Mouse (Mus musculus): ENCODE results near the gene Aadacl2. TPM values are rescaled to one million over a fixed set of nuclear protein-coding genes. Genes with fewer than 3 reads are reported as not detected.

The Aadacl2 gene
- polyA plus RNA-seq (2015; fragmentation: Nextera tagmentation; extraction: Ambion mirVana) = not detected in 2 replicates

GRCm38 (mm10) chr3:60006443-60006842, at the start of gene Aadacl2:
Gene Aadacl2, plus strand, starts transcription at chr3:60006743.
- Histone ChIP-seq H3K4me1 (replicated peaks; ENCODE audit: control insufficient read depth, insufficient read depth, low read length) (no peaks in the 10 kb centered on the region), H3K9me3 (ENCODE audit: control insufficient read depth, low read length) (no peaks in the 10 kb centered on the region), H3K27ac (ENCODE audit: low read length) (no peak within 1 kb of the TSS), H3K27me3 (replicated peaks; ENCODE audit: control insufficient read depth, insufficient read depth, low read length) (no peaks in the 10 kb centered on the region), H3K4me3 (replicated peaks; ENCODE audit: low read length) (no peak within 1 kb of the TSS), H3K9ac (replicated peaks; ENCODE audit: low read depth, low read length) (no peak within 1 kb of the TSS), H3K4me2 (ENCODE audit: low read length) (no peak within 1 kb of the TSS), H3K36me3 (ENCODE audit: control insufficient read depth, insufficient read depth) (no peaks in the 10 kb centered on the region)
- no peak for ATAC-seq
- 75% methylated on average over 1 of the region's 1 CpGs for WGBS

GRCm38 (mm10) chr3:59970891-59971290, 35.7 kb upstream of the Aadacl2 start:
- no peak overlapping the region for H3K4me2 ChIP-seq (ENCODE audit: low read length)
- WGBS = 81% methylated on average over 5 of the region's 5 CpGs
- ATAC-seq = no peak
- no peaks in the 10 kb centered on the region for H3K27me3 ChIP-seq (replicated peaks; ENCODE audit: control insufficient read depth, insufficient read depth, low read length)
- no peaks in the 10 kb centered on the region for H3K36me3 ChIP-seq (ENCODE audit: control insufficient read depth, insufficient read depth)
- no peak overlapping the region for H3K27ac ChIP-seq (ENCODE audit: low read length)
- no peaks in the 10 kb centered on the region for H3K9me3 ChIP-seq (ENCODE audit: control insufficient read depth, low read length)
- H3K9ac ChIP-seq (replicated peaks; ENCODE audit: low read depth, low read length) = no peak overlapping the region
- no peaks in the 10 kb centered on the region for H3K4me1 ChIP-seq (replicated peaks; ENCODE audit: control insufficient read depth, insufficient read depth, low read length)
- no peak overlapping the region for H3K4me3 ChIP-seq (replicated peaks; ENCODE audit: low read length)

- no peaks in the 10 kb centered on the region for H3K36me3 ChIP-seq (ENCODE audit: control insufficient read depth, insufficient read depth)
- ATAC-seq = no peak
- no peak overlapping the region for H3K4me3 ChIP-seq (replicated peaks; ENCODE audit: low read length)
- H3K4me1 ChIP-seq (replicated peaks; ENCODE audit: control insufficient read depth, insufficient read depth, low read length) = no peaks in the 10 kb centered on the region
- no peaks in the 10 kb centered on the region for H3K27me3 ChIP-seq (replicated peaks; ENCODE audit: control insufficient read depth, insufficient read depth, low read length)
- H3K9ac ChIP-seq (replicated peaks; ENCODE audit: low read depth, low read length) = no peak overlapping the region
- H3K4me2 ChIP-seq (ENCODE audit: low read length) = no peak overlapping the region
- no peaks in the 10 kb centered on the region for H3K9me3 ChIP-seq (ENCODE audit: control insufficient read depth, low read length)
- H3K27ac ChIP-seq (ENCODE audit: low read length) = no peak overlapping the region
Observed at GRCm38 (mm10) chr3:59974591-59974990, 32.0 kb upstream of the Aadacl2 start.

- Histone ChIP-seq H3K4me3 (replicated peaks; ENCODE audit: low read length) (no peak overlapping the region), H3K9ac (replicated peaks; ENCODE audit: low read depth, low read length) (no peak overlapping the region), H3K27me3 (replicated peaks; ENCODE audit: control insufficient read depth, insufficient read depth, low read length) (no peaks in the 10 kb centered on the region)
Observed at GRCm38 (mm10) chr3:60003622-60004021, 2.9 kb upstream of the Aadacl2 start.

GRCm38 (mm10) chr3:60025417-60025816, 18.9 kb downstream of the Aadacl2 start, which contains the start of gene Aadac:
Gene Aadac, plus strand, starts transcription at chr3:60025717.
- H3K9ac ChIP-seq (replicated peaks; ENCODE audit: low read depth, low read length) = no peak within 1 kb of the TSS
- no peak within 1 kb of the TSS for H3K27ac ChIP-seq (ENCODE audit: low read length)
- H3K4me3 ChIP-seq (replicated peaks; ENCODE audit: low read length) = no peak within 1 kb of the TSS
- H3K36me3 ChIP-seq (ENCODE audit: control insufficient read depth, insufficient read depth) = no peaks in the 10 kb centered on the region
- no peaks in the 10 kb centered on the region for H3K4me1 ChIP-seq (replicated peaks; ENCODE audit: control insufficient read depth, insufficient read depth, low read length)
- no peaks in the 10 kb centered on the region for H3K9me3 ChIP-seq (ENCODE audit: control insufficient read depth, low read length)
- 79% methylated on average over 1 of the region's 1 CpGs for WGBS
- no peaks in the 10 kb centered on the region for H3K27me3 ChIP-seq (replicated peaks; ENCODE audit: control insufficient read depth, insufficient read depth, low read length)
- no peak for ATAC-seq
- H3K4me2 ChIP-seq (ENCODE audit: low read length) = no peak within 1 kb of the TSS

More at GRCm38 (mm10) chr3:60003622-60004021, 2.9 kb upstream of the Aadacl2 start:
- Histone ChIP-seq H3K4me1 (replicated peaks; ENCODE audit: control insufficient read depth, insufficient read depth, low read length) (no peaks in the 10 kb centered on the region), H3K4me2 (ENCODE audit: low read length) (no peak overlapping the region), H3K27ac (ENCODE audit: low read length) (no peak overlapping the region), H3K9me3 (ENCODE audit: control insufficient read depth, low read length) (no peaks in the 10 kb centered on the region), H3K36me3 (ENCODE audit: control insufficient read depth, insufficient read depth) (no peaks in the 10 kb centered on the region)
- no peak for ATAC-seq

GRCm38 (mm10) chr3:60031511-60031910, 25.0 kb downstream of the Aadacl2 start:
- Histone ChIP-seq H3K9me3 (ENCODE audit: control insufficient read depth, low read length) (no peaks in the 10 kb centered on the region), H3K4me1 (replicated peaks; ENCODE audit: control insufficient read depth, insufficient read depth, low read length) (no peaks in the 10 kb centered on the region), H3K36me3 (ENCODE audit: control insufficient read depth, insufficient read depth) (no peaks in the 10 kb centered on the region), H3K27me3 (replicated peaks; ENCODE audit: control insufficient read depth, insufficient read depth, low read length) (no peaks in the 10 kb centered on the region), H3K4me2 (ENCODE audit: low read length) (no peak overlapping the region), H3K27ac (ENCODE audit: low read length) (no peak overlapping the region), H3K4me3 (replicated peaks; ENCODE audit: low read length) (no peak overlapping the region), H3K9ac (replicated peaks; ENCODE audit: low read depth, low read length) (no peak overlapping the region)
- no peak for ATAC-seq
- WGBS = 85% methylated on average over 4 of the region's 4 CpGs

- ATAC-seq = no peak
- Histone ChIP-seq H3K9me3 (ENCODE audit: control insufficient read depth, low read length) (no peaks in the 10 kb centered on the region), H3K27ac (ENCODE audit: low read length) (no peak overlapping the region), H3K27me3 (replicated peaks; ENCODE audit: control insufficient read depth, insufficient read depth, low read length) (no peaks in the 10 kb centered on the region), H3K4me1 (replicated peaks; ENCODE audit: control insufficient read depth, insufficient read depth, low read length) (no peaks in the 10 kb centered on the region), H3K4me2 (ENCODE audit: low read length) (no peak overlapping the region), H3K36me3 (ENCODE audit: control insufficient read depth, insufficient read depth) (no peaks in the 10 kb centered on the region), H3K9ac (replicated peaks; ENCODE audit: low read depth, low read length) (no peak overlapping the region), H3K4me3 (replicated peaks; ENCODE audit: low read length) (no peak overlapping the region)
- WGBS = 77% methylated on average over 3 of the region's 3 CpGs
Observed at GRCm38 (mm10) chr3:60046221-60046913, 39.8 kb downstream of the Aadacl2 start.

- no peaks in the 10 kb centered on the region for H3K36me3 ChIP-seq (ENCODE audit: control insufficient read depth, insufficient read depth)
- no peaks in the 10 kb centered on the region for H3K4me1 ChIP-seq (replicated peaks; ENCODE audit: control insufficient read depth, insufficient read depth, low read length)
- no peaks in the 10 kb centered on the region for H3K9me3 ChIP-seq (ENCODE audit: control insufficient read depth, low read length)
- H3K27ac ChIP-seq (ENCODE audit: low read length) = no peak overlapping the region
- no peak overlapping the region for H3K4me3 ChIP-seq (replicated peaks; ENCODE audit: low read length)
- H3K27me3 ChIP-seq (replicated peaks; ENCODE audit: control insufficient read depth, insufficient read depth, low read length) = no peaks in the 10 kb centered on the region
- H3K4me2 ChIP-seq (ENCODE audit: low read length) = no peak overlapping the region
- 77% methylated on average over 3 of the region's 3 CpGs for WGBS
- no peak for ATAC-seq
- H3K9ac ChIP-seq (replicated peaks; ENCODE audit: low read depth, low read length) = no peak overlapping the region
Observed at GRCm38 (mm10) chr3:60053231-60053927, 46.8 kb downstream of the Aadacl2 start.

GRCm38 (mm10) chr3:60053931-60054330, 47.4 kb downstream of the Aadacl2 start:
- Histone ChIP-seq H3K27ac (ENCODE audit: low read length) (no peak overlapping the region), H3K4me2 (ENCODE audit: low read length) (no peak overlapping the region), H3K27me3 (replicated peaks; ENCODE audit: control insufficient read depth, insufficient read depth, low read length) (no peaks in the 10 kb centered on the region), H3K9ac (replicated peaks; ENCODE audit: low read depth, low read length) (no peak overlapping the region), H3K9me3 (ENCODE audit: control insufficient read depth, low read length) (no peaks in the 10 kb centered on the region), H3K4me3 (replicated peaks; ENCODE audit: low read length) (no peak overlapping the region), H3K36me3 (ENCODE audit: control insufficient read depth, insufficient read depth) (no peaks in the 10 kb centered on the region), H3K4me1 (replicated peaks; ENCODE audit: control insufficient read depth, insufficient read depth, low read length) (no peaks in the 10 kb centered on the region)
- no peak for ATAC-seq
- WGBS = 88% methylated on average over 2 of the region's 2 CpGs

All from forebrain, embryonic 16.5 days (tissue).